Mouse (Mus musculus) thymus, postnatal 10 days (tissue): ENCODE measurements around the gene Rgs3.

Experiments used
- DNase-seq, 2 experiments: peaks; one replicate each; pipeline ENCODE4 v3.0.0; 2021; ENCODE audit warnings: low spot score in 2 of 2

The Rgs3 gene

GRCm38 (mm10) chr4:62688142-62688541 is 128.5 kb downstream of the Rgs3 start:
- DNase-seq, result no peak

GRCm38 (mm10) chr4:62690997-62691396 is 131.3 kb downstream of the Rgs3 start:
- no peak for DNase-seq

DNA sequence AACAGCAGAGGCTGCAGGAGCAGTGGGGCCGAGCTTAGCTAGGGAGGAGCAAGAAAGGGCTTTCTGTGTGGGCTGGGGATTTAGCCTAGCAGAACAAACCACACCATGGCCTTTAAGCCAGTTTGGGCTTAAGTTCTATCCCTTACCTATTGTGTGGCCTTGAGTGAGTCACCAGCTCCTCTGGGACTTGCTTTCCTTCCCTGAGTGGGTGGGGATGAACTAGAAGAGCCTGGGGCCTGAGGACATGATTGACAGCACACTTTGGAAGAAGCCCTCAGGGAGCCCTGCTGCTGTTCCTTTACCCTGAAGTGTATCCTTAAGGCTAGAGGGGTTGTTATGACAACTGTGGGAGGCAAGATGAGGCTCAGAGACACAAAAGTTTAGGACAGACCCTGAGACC is 132.0 kb downstream of the Rgs3 start:
- no peak for DNase-seq

DNA sequence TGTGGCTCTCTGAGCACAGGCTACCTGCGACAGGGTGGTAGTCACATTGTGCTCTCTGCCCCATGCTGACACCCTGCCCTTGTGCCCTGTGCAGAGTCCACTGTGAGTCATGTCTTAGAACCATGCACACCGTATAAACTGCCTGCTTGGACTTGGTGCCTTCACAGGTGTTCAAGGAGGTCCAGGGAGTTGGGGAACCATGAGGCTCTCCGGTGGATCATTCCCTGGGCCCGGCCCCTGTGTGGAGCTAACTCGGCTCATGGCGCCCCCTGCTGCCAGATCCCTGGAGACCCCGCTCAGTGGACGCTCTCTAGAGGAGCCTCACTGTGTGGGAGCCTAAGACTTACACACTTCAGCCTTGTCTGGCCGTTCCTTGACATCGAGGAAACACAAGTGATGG is 134.2 kb downstream of the Rgs3 start:
- peak in 1 of 2 experiments; percentile 70 for DNase-seq

DNA sequence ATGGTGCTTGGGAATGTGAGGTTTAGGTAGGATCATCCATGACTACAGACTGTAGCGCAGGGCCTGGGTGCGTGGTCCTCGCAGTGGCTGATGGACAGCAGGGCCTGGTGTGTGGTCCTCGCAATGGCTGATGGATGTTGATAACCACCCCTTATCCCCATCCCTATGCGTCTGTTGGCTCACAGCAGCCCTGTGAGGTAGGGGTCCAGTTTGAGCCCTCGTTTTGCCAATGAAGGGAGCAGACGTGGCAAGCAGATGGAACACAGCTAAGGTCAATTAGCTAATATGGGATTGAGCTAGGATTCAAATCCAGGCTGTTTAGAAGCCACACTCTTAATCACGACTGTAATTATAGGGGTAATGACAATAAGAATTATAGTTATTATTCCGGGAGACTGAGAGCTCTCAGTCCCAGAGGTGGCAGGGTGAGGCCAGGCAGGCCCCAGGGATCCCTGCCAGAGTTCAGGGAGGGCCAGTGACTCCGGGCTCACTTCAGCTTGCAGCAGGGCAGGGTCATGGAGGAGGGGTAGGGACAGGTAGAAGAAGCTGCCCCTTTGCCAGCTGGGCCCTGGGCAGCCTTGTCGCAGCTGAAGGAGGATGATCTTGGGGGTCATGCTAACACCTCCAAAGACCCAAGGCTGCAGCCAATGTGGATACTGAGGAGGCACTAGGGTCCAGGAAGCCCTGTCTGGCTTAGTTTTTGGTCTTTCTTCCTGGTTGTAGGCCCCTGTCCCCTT is 135.2 kb downstream of the Rgs3 start:
- no peak for DNase-seq

DNA sequence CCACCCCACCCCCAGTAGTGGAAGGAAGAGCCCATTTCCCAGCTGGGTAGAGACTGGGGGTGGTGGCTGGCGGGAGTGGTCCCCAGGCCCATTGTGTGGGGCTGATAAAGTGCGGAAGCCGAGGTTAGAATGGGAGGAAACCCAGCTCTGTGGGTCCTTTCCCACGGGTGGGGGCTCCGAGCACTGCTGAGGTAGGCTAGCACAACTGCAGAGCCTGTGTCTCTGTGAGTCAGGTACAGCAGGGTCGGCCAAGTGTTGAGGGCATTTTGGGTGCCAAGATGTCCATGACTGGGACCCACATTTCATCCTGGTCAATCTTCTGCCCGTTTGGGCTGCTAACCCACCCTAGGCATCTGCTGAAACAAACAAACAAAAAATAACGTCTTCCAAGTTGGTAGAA is 135.9 kb downstream of the Rgs3 start:
- no peak for DNase-seq

- DNase-seq, result peak in 1 of 2 experiments; percentile 80
Observed at GRCm38 (mm10) chr4:62695946-62696345, 136.3 kb downstream of the Rgs3 start.

DNA sequence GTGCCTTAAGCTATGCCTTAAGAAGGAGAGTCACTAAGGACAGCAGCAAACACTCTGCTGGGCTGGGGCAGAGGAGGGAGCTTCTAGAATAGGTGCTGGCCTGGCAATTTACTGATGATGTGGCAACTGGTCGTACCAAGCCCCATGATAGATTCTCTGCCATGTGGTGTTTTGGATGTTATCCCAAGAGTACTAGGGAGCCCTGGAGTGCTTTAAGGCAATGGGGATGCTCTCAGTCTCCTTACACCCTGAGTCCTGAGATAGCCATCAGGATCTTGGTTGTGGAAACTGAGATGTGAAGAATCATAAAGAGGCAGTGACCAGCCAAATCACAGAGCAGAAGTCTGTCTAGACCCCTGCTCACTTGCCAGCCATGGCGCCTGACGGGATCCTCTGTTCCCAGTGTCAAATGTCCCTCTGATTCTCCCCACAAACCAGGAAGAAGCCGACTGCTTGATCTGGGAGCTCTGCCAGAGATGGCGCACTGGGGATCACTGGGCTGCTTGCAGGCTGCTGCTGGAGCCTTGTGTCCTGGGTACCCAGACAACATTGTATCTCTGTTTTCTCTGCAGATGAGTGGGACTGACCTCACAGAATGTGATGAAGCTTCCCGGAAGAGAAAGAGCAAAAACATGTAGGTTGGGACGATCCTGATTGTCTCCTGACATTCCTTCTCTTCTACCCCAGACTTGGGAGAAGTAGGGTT is 137.2 kb downstream of the Rgs3 start:
- no peak for DNase-seq

GRCm38 (mm10) chr4:62697469-62697868 is 137.8 kb downstream of the Rgs3 start:
- DNase-seq, result peak; percentile 58 to 81

DNA sequence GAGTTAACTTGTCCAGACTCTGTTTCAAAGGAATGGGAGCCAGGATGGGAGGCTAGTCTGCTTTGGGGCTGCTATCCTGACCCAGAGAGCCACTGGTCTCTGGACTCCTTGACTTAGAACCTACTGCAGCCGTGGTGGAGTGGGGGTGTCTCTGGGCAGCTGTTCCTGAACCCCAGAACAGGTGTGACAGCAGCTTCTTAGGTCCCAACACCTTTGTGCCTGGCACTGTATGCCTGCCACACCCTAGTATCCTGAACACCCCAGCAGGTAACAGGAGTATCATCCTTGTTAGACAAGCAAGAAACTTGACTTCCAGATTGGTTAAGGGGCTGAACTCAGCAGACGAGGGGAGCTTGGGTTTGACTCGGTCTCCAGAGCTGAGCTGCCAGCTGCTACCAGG is 138.9 kb downstream of the Rgs3 start:
- DNase-seq, result no peak

DNA sequence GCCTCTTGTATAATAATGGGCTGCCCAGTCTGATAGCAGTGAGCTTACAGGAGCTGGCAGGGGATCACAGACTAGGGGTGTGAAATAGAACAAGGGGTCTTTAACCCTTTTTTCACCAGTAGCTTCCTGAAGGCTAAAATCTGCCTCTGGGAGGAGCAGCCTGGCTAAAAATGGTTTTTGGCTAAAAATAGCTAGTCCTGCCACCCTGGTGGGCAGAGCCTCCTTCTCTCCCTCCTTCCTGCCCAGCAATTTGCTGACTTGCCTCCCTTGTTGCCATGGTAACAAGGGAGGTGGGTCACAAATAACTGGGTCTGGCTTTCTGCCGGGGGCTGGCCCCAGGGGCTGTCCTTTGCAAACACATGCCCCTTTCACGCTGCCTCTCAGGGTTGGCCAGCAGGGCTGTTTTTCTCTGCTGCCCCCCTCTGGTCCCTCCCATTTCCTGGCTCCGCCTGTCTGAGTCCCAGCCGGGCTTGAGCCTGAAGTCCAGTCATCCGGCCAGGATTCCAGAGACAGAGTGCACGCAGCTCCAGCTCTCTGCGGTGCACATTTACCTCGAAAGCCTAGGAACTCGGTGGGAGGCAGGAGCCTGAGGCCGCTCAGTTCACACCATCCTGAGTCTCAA is 139.7 kb downstream of the Rgs3 start:
- no peak for DNase-seq

DNA sequence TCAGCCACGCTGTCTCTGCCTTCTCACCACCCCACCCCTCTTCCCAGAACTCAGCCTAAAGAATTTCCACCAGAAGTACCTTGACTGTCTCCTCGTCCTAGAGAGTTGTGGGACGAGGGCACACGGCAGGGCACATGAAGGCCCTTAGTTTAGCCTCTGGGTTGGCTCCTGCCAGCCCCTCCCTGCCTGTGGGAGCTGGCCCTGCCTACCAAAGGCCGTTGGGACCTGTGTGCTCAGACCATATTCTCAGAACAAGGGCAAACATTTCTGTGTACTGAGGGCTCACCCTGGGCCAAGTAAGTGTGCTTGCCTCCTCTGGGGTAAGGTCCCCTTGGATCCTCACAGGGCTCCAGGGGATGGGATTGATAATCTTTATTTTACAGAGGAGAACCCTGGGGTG is 140.8 kb downstream of the Rgs3 start:
- DNase-seq, result no peak

GRCm38 (mm10) chr4:62703151-62703550 is 143.5 kb downstream of the Rgs3 start:
- no peak for DNase-seq

DNA sequence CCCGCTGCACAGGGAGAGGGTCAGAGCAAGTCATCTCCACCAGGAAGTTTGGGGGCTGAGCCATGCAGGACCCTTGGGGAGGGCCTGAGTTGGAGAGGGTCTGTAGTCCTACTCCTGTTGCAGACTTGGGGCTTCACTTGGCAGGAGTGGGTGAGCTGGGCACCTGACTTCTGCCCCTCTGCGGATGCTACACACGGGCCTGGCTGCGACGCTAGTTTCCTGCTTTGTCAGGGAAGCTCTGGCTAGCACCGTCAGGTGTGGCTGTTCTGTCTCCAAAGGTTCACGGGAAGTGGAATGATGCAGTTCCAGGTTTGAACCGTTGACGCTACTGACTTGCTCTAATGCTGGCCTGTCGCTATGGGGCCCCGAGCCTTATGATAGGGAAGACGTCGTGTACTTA is 144.6 kb downstream of the Rgs3 start:
- no peak for DNase-seq

DNA sequence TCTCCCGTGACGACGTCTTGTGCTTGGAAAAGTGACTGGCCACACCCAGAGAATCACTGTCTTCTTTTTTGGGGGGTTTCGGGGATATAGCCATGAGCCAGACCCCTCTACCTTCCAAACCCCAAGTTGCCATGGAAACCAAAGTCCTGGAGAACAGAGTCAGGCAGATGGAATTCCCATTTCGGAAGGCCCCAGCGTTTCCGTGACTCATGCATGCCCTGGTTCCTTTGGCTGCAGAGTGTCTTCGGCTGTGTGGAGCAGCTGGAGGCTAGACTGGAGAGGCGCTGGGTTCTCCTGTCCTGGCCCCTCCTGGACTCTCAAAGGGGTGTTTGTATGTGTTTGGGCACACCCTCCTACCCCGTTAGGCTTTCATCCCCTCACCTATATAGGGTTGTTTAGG is 145.4 kb downstream of the Rgs3 start:
- DNase-seq, result no peak

DNA sequence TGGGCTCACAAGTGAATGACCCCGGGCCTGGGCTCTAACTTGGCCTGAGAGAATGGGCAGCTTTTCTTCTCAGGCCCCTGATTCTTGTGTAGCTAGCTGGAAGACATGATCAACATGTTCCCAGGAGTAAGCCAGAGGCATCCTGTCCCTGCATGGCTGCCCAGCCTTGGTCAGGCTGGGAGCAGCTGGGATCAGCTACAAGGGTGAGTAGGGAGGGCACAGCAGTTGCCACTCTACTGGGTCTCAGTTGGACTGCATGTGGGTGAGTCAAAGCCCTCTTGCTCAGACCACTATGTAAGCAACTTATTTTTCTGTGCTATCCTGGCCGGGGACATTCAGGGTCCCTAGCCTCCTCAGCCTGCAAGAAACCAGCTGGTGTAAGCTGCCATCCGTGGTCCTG is 146.1 kb downstream of the Rgs3 start:
- DNase-seq, result no peak

GRCm38 (mm10) chr4:62708084-62708483 is 148.4 kb downstream of the Rgs3 start:
- no peak for DNase-seq

DNA sequence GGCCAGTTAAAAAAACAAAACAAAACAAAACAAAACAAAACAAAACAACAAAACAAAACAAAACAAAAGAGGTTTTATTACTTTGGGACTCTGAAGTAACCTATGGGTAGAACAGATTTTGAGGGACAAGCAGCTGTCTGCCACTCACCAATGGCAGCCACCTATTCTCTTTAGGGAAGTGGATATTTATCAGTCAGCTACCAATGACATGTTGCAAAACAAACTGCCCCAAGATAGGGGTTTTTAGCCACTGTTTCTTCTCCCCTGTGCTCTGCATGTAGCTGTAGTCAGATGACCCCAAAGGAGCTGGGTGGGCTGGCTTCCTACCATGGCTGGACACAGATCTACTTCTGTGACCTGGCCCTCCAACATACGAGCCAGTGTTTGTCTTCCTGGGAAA is 149.3 kb downstream of the Rgs3 start:
- no peak for DNase-seq

GRCm38 (mm10) chr4:62709448-62709847 is 149.8 kb downstream of the Rgs3 start:
- DNase-seq, result no peak

- DNase-seq, result no peak
Observed at GRCm38 (mm10) chr4:62711159-62711558, 151.5 kb downstream of the Rgs3 start.

- no peak for DNase-seq
Observed at GRCm38 (mm10) chr4:62711582-62711981, 151.9 kb downstream of the Rgs3 start.

- DNase-seq, result no peak
Observed at GRCm38 (mm10) chr4:62720861-62721260, 161.2 kb downstream of the Rgs3 start.

GRCm38 (mm10) chr4:62722021-62722426 is 162.4 kb downstream of the Rgs3 start:
- no peak for DNase-seq
